Mouse (Mus musculus): ENCODE data around the gene Desi1. TPM values are rescaled to one million over a fixed set of nuclear protein-coding genes. Genes with fewer than 3 reads are reported as not detected.

The Desi1 gene
- 160 and 169 TPM in 2 replicates for polyA plus RNA-seq (2015; fragmentation: Nextera tagmentation; extraction: Ambion mirVana)

- DNase-seq (ENCODE audit: low spot score): no peak
These were observed at the start of gene Desi1 for GRCm38 (mm10) chr15:82033762-82034161. Gene Desi1, minus strand, starts transcription at chr15:82033862.

DNA sequence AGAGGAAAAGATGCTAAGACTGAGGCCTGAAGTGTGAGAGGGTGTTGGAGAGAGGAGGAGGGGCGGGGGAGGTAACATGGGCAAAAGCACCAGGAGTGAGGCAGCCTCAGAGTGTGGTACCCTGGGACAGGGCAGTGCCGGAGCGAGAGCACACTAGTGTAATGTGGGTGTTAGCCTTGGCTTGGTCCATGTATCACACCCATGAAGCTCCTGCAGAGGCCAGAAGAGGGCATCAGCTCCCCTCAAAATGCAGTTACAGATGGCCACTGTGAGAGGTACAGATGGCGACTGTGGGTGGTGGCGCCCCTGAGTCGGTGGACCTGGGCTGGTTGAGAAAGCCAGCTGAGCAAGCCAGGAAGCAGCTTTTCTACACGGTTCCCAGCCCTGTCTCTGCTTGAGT is 47.5 kb upstream of the Desi1 start:
- DNase-seq (ENCODE audit: low spot score): peak; percentile 77

DNA sequence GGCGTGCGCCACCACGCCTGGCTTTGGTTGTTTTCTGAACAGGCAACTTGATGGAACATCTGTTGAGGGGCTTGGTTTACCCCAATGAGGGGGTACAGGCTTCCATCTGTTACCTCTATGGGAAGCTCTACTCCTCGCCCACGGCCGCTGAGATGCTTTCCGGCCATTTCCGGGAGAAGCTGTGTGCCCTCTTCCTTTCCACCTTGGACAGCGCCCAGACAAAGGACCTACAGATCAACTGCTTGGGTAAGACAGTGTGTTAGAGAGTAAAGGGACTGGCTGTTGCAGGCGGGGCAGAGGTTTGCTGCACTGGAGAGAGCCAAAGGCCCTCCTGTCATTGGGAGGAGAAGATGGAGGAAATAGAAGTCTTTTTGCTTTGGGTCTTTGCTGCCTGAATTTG is 46.2 kb upstream of the Desi1 start:
- no peak for DNase-seq (ENCODE audit: low spot score)

- no peak for DNase-seq (ENCODE audit: low spot score)
These were observed 39.8 kb upstream of the Desi1 start for GRCm38 (mm10) chr15:82073490-82073889.

DNA sequence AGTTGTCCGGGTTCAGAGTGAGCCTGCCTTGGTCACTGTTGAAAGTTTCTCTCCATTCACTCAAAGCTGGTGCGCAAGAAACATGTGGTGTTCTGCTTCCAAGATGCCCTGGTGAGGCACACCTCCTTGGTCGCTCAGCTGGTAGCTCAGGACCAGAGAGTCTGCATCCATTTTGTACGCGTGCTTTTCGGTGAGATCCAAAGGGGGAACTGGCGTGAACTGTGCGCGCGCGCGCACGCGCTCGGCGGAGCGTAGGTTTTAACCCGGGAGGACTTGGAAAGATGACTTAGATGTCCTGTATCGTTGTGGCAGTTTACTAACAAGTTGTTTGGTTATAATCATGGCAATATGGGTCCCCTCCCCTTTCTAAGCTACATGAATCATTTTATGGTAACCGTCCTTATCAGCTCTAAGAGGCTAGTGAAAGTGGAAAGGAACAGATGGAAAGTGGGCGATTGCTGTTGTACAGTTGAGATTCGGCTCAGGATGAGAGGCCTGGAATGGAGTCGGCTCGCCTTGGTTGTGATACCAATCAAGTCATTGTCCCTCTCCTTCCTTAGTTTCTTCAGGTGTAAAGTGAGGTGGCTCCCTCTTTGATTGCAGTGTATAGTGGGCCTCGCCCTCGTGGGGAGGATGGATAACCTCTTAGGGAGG is 38.3 kb upstream of the Desi1 start:
- no peak for DNase-seq (ENCODE audit: low spot score)

GRCm38 (mm10) chr15:82069898-82070297 is 36.2 kb upstream of the Desi1 start, which contains the start of gene Mei1:
Gene Mei1, plus strand, starts transcription at chr15:82069996.
- no peak for DNase-seq (ENCODE audit: low spot score)

DNA sequence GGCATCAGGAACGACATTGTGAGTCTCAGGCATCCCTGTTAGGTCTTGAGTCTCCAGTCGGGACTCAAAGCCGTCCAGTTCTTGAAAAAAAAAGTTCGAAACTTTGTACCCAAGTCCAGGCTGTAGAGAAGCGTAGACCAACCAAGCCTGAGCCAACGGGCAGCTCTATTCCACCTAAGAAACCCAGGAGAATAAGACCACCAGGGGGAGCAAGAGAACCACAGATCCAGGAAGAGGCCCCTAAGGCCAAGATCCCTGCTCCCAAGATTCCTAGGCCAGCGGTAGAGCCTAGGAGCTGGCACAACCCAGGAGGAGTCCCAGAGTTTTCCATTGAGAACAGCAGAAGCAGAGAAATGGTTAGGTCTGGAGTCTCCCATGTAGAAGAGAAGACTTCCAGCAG is 31.8 kb upstream of the Desi1 start:
- DNase-seq (ENCODE audit: low spot score): peak; percentile 77

- DNase-seq (ENCODE audit: low spot score): no peak
These were observed 30.2 kb upstream of the Desi1 start for GRCm38 (mm10) chr15:82063909-82064308.

- no peak for DNase-seq (ENCODE audit: low spot score)
These were observed 25.1 kb upstream of the Desi1 start, which contains the start of gene 4930407I10Rik for GRCm38 (mm10) chr15:82058719-82059201. Gene 4930407I10Rik, plus strand, starts transcription at chr15:82059151.

DNA sequence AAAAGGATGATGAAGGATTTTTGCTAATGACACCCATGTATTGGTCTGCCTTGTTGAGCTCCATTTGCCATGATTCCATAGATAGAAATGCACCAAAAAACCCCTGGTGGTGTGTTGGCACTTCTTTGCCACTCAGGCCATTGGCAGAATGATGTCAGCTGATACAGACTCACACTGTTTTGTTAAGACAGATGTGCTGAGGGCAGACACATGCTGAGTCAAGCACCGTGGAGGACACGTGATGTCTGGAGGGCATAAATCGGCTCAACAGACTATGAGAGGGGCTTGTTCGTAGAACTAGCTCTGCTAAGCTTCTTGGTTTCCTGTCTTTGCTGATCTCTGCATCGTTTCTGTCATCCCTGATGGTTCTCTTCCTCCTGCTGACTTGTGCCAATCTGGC is 18.9 kb upstream of the Desi1 start:
- DNase-seq (ENCODE audit: low spot score): no peak

DNA sequence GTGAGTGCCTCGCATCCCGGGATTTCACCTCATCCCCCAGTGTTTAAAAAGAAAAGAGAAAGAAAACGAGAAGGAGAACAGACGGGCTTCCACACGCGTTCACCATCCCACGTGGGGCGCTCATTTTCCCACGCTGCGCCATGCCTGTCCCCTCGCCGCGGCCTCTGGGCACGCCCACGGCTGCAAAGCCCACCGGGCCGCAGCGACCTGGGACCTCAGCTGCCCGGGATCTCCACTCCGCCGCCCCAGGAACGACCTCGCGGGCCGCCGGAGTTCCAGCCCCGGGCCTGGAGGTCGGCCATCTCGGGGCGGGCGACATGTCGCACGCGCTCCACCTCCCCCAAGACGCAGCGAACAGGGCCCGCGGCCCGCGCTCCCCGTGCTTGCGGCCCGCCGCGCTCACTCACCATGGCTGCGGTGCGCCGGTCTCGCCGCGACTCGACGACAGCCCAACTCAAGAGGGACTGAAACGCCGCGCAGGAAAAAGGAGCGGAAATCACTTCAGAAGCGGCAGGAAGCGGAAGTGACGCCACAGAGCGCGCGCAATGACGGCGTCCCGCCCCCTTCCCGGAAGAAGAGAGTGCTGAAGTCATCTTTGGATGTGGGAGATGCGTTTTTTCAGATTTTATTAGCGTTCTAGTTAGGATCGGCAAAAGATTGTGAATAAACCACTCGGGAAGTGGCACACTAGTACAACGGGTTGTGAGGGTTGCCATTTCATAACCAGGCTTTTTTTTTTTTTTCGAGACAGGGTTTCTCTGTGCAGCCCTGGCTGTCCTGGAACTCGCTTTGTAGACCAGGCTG is 13.6 kb upstream of the Desi1 start, which contains the start of gene Snu13:
Snu13 (minus strand) TSS at position 519 of the 804 bp plus-strand sequence.
- peak; percentile 94 for DNase-seq (ENCODE audit: low spot score)

- DNase-seq (ENCODE audit: low spot score): peak; percentile 34
These were observed 12.7 kb upstream of the Desi1 start for GRCm38 (mm10) chr15:82046246-82046891.

DNA sequence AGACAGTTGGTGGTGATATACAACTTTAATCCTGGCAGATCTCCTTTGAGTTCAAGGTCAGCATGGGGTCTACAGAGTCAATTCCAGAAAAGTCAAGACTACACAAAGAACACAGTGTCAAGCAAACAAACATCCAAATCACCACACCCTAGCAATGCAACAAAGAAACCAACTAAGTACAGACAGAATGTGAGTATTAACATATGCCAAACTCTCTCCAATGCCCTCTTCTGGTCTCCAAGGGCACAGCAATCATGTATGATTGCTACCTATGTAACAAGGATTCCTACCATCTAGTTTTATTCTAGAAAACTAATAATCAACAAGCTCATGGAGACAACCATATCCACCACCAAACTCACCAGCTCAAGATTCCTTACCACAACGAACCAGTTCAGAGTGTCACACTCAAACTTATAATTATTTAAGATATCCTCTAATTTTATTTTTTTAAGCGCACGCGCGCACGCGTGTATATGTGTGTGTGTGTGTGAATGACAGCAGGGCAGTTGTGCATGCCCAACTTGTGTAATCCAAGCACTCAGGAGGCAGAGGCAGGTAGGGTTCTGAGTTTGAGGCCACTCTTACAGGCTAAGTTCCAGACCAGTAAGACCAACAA is 10.6 kb upstream of the Desi1 start:
- peak; percentile 57 for DNase-seq (ENCODE audit: low spot score)

- DNase-seq (ENCODE audit: low spot score): peak; percentile 84
These were observed 7.0 kb upstream of the Desi1 start for GRCm38 (mm10) chr15:82040650-82041049.

- DNase-seq (ENCODE audit: low spot score): peak; percentile 64
These were observed 2.4 kb upstream of the Desi1 start for GRCm38 (mm10) chr15:82035904-82036689.

GRCm38 (mm10) chr15:82032386-82032785 is 1.3 kb downstream of the Desi1 start:
- peak; percentile 15 for DNase-seq (ENCODE audit: low spot score)

GRCm38 (mm10) chr15:82027726-82028125 is 5.9 kb downstream of the Desi1 start:
- DNase-seq (ENCODE audit: low spot score): peak; percentile 95

DNA sequence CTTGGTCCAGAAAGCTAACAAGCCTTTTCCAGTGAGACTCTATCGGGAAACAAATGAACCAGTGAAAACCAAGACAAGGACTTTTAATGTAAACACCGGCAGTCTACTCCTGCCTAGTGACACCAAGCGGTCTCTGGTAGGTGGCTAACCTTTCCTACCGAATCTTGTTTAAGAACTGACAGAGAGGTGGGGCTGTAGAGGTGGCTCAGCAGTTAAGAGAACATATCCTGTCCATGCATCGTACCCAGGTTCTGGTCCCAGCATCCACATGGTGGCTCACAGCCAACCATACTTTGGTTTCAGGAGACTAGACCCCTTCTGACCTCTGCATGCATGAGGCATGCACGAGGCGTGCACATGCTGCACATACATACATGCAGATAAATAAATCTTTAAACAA is 6.4 kb downstream of the Desi1 start:
- DNase-seq (ENCODE audit: low spot score): peak; percentile 73

DNA sequence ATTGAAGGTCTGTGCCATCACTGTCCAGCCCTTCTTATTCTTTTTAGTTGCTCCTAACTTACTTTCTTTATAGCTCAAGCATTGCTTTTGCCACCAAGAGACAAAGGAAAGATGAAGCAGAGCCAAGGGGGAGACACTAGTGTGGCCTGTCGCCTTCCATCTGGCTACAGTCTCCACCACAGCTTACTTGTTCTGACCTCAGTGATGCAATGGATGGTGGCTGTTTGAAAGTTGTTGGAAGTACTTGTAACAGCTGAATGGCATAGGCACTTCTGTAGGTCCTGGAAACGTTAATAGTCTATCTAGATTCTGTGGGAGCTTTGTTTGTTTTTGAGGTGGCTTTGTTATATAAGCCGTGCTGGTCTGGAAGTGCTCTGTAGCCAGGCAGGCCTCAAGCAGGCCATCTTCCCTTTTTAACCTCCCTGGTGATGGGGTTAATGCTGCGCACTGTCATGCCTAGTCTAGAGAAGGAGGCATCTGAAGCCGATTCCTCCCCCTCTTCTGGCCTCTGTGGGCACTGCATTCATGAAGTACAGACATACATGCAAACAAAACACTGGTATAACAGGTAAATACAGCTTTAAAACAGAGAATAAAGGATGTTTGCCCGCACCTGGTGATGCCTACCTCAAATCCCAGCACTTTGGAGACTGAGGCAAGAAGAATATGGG is 9.6 kb downstream of the Desi1 start:
- DNase-seq (ENCODE audit: low spot score): peak; percentile 67

GRCm38 (mm10) chr15:82022535-82023088 is 11.1 kb downstream of the Desi1 start:
- DNase-seq (ENCODE audit: low spot score): no peak

Measured in thymus, postnatal 0 days (tissue).